Mouse (Mus musculus) B cell, adult 2 months (primary cell): ENCODE data around the gene Cmtm5.

Experiments
- DNase-seq, 2 experiments: peaks; one replicate each; pipeline ENCODE4 v3.0.0; 2022

The Cmtm5 gene

GRCm38 (mm10) chr14:54935904-54936830 is at the start of gene Cmtm5:
Gene Cmtm5 (plus strand): TSS chr14:54936261.
- DNase-seq, result no peak

GRCm38 (mm10) chr14:54892200-54892599 is 43.9 kb upstream of the Cmtm5 start, which contains the start of gene Pabpn1:
Gene Pabpn1 (plus strand): TSS chr14:54892500.
- DNase-seq, result no peak

- peak; percentile 94 to 96 for DNase-seq
Observed at GRCm38 (mm10) chr14:54893651-54894181, 42.3 kb upstream of the Cmtm5 start.

- peak; percentile 41 to 66 for DNase-seq
Observed at GRCm38 (mm10) chr14:54894296-54895151, 41.5 kb upstream of the Cmtm5 start.

GRCm38 (mm10) chr14:54897445-54897844 is 38.6 kb upstream of the Cmtm5 start:
- no peak for DNase-seq

- peak; percentile 67 to 72 for DNase-seq
Observed at GRCm38 (mm10) chr14:54900383-54900782, 35.7 kb upstream of the Cmtm5 start.

GRCm38 (mm10) chr14:54903641-54904040 is 32.4 kb upstream of the Cmtm5 start:
- no peak for DNase-seq

- no peak for DNase-seq
Observed at GRCm38 (mm10) chr14:54908682-54909081, 27.4 kb upstream of the Cmtm5 start.

GRCm38 (mm10) chr14:54912109-54912850 is 23.8 kb upstream of the Cmtm5 start:
- DNase-seq, result no peak

GRCm38 (mm10) chr14:54912886-54913285 is 23.2 kb upstream of the Cmtm5 start, which contains the start of gene Slc22a17:
Gene Slc22a17 (minus strand): TSS chr14:54913132.
- peak; percentile 55 to 63 for DNase-seq

- no peak for DNase-seq
Observed at GRCm38 (mm10) chr14:54913343-54913742, 22.7 kb upstream of the Cmtm5 start.

- no peak for DNase-seq
Observed at GRCm38 (mm10) chr14:54920076-54920685, 15.9 kb upstream of the Cmtm5 start.

- no peak for DNase-seq
Observed at GRCm38 (mm10) chr14:54924641-54925348, 11.3 kb upstream of the Cmtm5 start.

GRCm38 (mm10) chr14:54925349-54926342 is 10.4 kb upstream of the Cmtm5 start, which contains the start of gene Efs:
Gene Efs (minus strand): TSS chr14:54926126.
- DNase-seq, result no peak

- DNase-seq, result no peak
Observed at GRCm38 (mm10) chr14:54926401-54927158, 9.5 kb upstream of the Cmtm5 start.

GRCm38 (mm10) chr14:54927296-54927695 is 8.8 kb upstream of the Cmtm5 start:
- no peak for DNase-seq

- DNase-seq, result no peak
Observed at GRCm38 (mm10) chr14:54929801-54930200, 6.3 kb upstream of the Cmtm5 start.

- no peak for DNase-seq
Observed at GRCm38 (mm10) chr14:54930431-54930830, 5.6 kb upstream of the Cmtm5 start.

- no peak for DNase-seq
Observed at GRCm38 (mm10) chr14:54932645-54933150, 3.4 kb upstream of the Cmtm5 start, which contains the start of gene Il25. Gene Il25 (plus strand): TSS chr14:54932695.
